Mouse (Mus musculus): ENCODE measurements around the gene Rarb.

The Rarb gene

GRCm38 (mm10) chr14:16525137-16525924 is 293.6 kb downstream of the Rarb start:
- DNase-seq, result no peak

- DNase-seq, result no peak
These were observed 296.1 kb downstream of the Rarb start for GRCm38 (mm10) chr14:16522852-16523251.

GRCm38 (mm10) chr14:16519588-16520167 is 299.3 kb downstream of the Rarb start:
- no peak for DNase-seq

- DNase-seq, result no peak
These were observed 301.0 kb downstream of the Rarb start for GRCm38 (mm10) chr14:16517958-16518357.

GRCm38 (mm10) chr14:16515731-16516130 is 303.2 kb downstream of the Rarb start:
- DNase-seq, result no peak

GRCm38 (mm10) chr14:16510574-16510973 is 308.4 kb downstream of the Rarb start:
- DNase-seq, result no peak

- DNase-seq, result no peak
These were observed 309.1 kb downstream of the Rarb start for GRCm38 (mm10) chr14:16509825-16510224.

- no peak for DNase-seq
These were observed 310.2 kb downstream of the Rarb start for GRCm38 (mm10) chr14:16508760-16509159.

GRCm38 (mm10) chr14:16497226-16497661 is 321.7 kb downstream of the Rarb start:
- DNase-seq, result no peak

GRCm38 (mm10) chr14:16483656-16484380 is 335.1 kb downstream of the Rarb start:
- no peak for DNase-seq

- no peak for DNase-seq
These were observed 338.3 kb downstream of the Rarb start for GRCm38 (mm10) chr14:16480621-16481020.

GRCm38 (mm10) chr14:16479521-16479920 is 339.4 kb downstream of the Rarb start:
- DNase-seq, result no peak

- no peak for DNase-seq
These were observed 340.2 kb downstream of the Rarb start for GRCm38 (mm10) chr14:16478606-16479323.

- DNase-seq, result no peak
These were observed 370.5 kb downstream of the Rarb start for GRCm38 (mm10) chr14:16448269-16448987.

GRCm38 (mm10) chr14:16447587-16447986 is 371.4 kb downstream of the Rarb start:
- no peak for DNase-seq

GRCm38 (mm10) chr14:16444859-16445258 is 374.1 kb downstream of the Rarb start:
- DNase-seq, result no peak

- no peak for DNase-seq
These were observed 379.4 kb downstream of the Rarb start for GRCm38 (mm10) chr14:16439385-16440126.

GRCm38 (mm10) chr14:16437386-16437785 is 381.6 kb downstream of the Rarb start:
- no peak for DNase-seq

- peak; percentile 25 for DNase-seq
These were observed 384.4 kb downstream of the Rarb start for GRCm38 (mm10) chr14:16434396-16435171.

- no peak for DNase-seq
These were observed 385.8 kb downstream of the Rarb start for GRCm38 (mm10) chr14:16433206-16433605.

GRCm38 (mm10) chr14:16432550-16432949 is 386.4 kb downstream of the Rarb start:
- no peak for DNase-seq

Data from right cerebral cortex, postnatal 14 days (tissue).